Mouse (Mus musculus) liver, embryonic 13.5 days (tissue): ENCODE measurements around the gene Plekhm3. TPM values are rescaled to one million over a fixed set of nuclear protein-coding genes. Genes with fewer than 3 reads are reported as not detected.

Experiments used
- ATAC-seq: fragments of 200-750 bp; cut with Nextera tagmentation; 2 replicates; pipeline ENCODE4 v1.8.0; 2017; ENCODE audit warnings: low read depth, mild to moderate bottlenecking, moderate number of reproducible peaks, moderate library complexity
- DNase-seq: peaks from one replicate; pipeline ENCODE4 v3.0.0; 2022
- H3K27ac ChIP-seq: fragments of 300-500 bp; sonication (generic); 2 replicates; pipeline ENCODE4 v1.5.1; 2015; ENCODE audit warnings: moderate library complexity, mild to moderate bottlenecking, inconsistent platforms
- H3K27me3 ChIP-seq: fragments of 300-500 bp; sonication (generic); 2 replicates; pipeline ENCODE4 v1.6.1; 2015; ENCODE audit warnings: mild to moderate bottlenecking, inconsistent platforms
- H3K36me3 ChIP-seq: fragments of 300-500 bp; sonication (generic); 2 replicates; pipeline ENCODE4 v1.6.1; 2015; ENCODE audit warnings: mild to moderate bottlenecking, inconsistent platforms
- H3K4me1 ChIP-seq: fragments of 300-500 bp; sonication (generic); replicated peaks from 2 replicates; pipeline ENCODE4 v1.6.1; 2015; ENCODE audit warnings: inconsistent platforms
- H3K4me2 ChIP-seq: fragments of 300-500 bp; sonication (generic); 2 replicates; pipeline ENCODE4 v1.6.1; 2015; ENCODE audit warnings: inconsistent platforms, mild to moderate bottlenecking, moderate library complexity
- H3K4me3 ChIP-seq: fragments of 300-500 bp; sonication (generic); replicated peaks from 2 replicates; pipeline ENCODE4 v1.5.1; 2015; ENCODE audit warnings: mild to moderate bottlenecking, inconsistent platforms
- H3K9ac ChIP-seq: fragments of 300-500 bp; sonication (generic); 2 replicates; pipeline ENCODE4 v1.6.1; 2015; ENCODE audit warnings: mild to moderate bottlenecking, inconsistent platforms
- H3K9me3 ChIP-seq: fragments of 300-500 bp; sonication (generic); replicated peaks from 2 replicates; pipeline ENCODE4 v1.6.1; 2016; ENCODE audit warnings: inconsistent platforms
- WGBS: fragments of 180-500 bp; shearing (Covaris S2); methylation state at CpG from one replicate; pipeline ENCODE4 v1.1.7; 2015; ENCODE audit not compliant: insufficient replicate concordance; 5-methylcytosine and 5-hydroxymethylcytosine counted together
- polyA plus RNA-seq: library from polyadenylated mRNA; unstranded; fragments of >200 nt; fragmentation: Nextera tagmentation; extraction: Ambion mirVana; gene quantifications from 2 replicates; pipeline ENCODE4 v1.2.1, GENCODE M21; 2015

The Plekhm3 gene
- polyA plus RNA-seq, 1 experiment from 2014 or later = 2.0 TPM

GRCm38 (mm10) chr1:64927437-64928274, 29.0 kb downstream of the Plekhm3 start:
- Histone ChIP-seq H3K27me3 (no peaks in the 10 kb centered on the region), H3K4me3 (no peak overlapping the region), H3K9me3 (no peaks in the 10 kb centered on the region), H3K4me2 (no peak overlapping the region), H3K27ac (no peak overlapping the region), H3K4me1 (no peaks in the 10 kb centered on the region), H3K9ac (no peak overlapping the region), H3K36me3 (no peaks in the 10 kb centered on the region)
- 49% methylated on average over 15 of the region's 15 CpGs for WGBS
- ATAC-seq (no peak), DNase-seq (no peak)

GRCm38 (mm10) chr1:64925594-64925993, 31.0 kb downstream of the Plekhm3 start:
- 49% methylated on average over 3 of the region's 3 CpGs for WGBS
- no peak for ATAC-seq

GRCm38 (mm10) chr1:64924283-64924682, 32.3 kb downstream of the Plekhm3 start:
- 0 out of 2 replicates have a peak, but pooled peaks cover 5% of the 10 kb centered on the region for H3K36me3 ChIP-seq
- ATAC-seq (no peak), DNase-seq (no peak)
- no peak overlapping the region for H3K4me3 ChIP-seq
- no peaks in the 10 kb centered on the region for H3K27me3 ChIP-seq
- H3K9me3 ChIP-seq = no peaks in the 10 kb centered on the region
- H3K4me2 ChIP-seq = no peak overlapping the region
- 76% methylated on average over 12 of the region's 12 CpGs for WGBS
- no peaks in the 10 kb centered on the region for H3K4me1 ChIP-seq
- no peak overlapping the region for H3K9ac ChIP-seq
- H3K27ac ChIP-seq = no peak overlapping the region

More at GRCm38 (mm10) chr1:64925594-64925993, 31.0 kb downstream of the Plekhm3 start:
- H3K9me3 ChIP-seq = no peaks in the 10 kb centered on the region
- DNase-seq = no peak
- H3K27me3 ChIP-seq = no peaks in the 10 kb centered on the region
- no peak overlapping the region for H3K4me2 ChIP-seq
- no peak overlapping the region for H3K4me3 ChIP-seq
- no peak overlapping the region for H3K9ac ChIP-seq
- H3K27ac ChIP-seq = no peak overlapping the region
- H3K36me3 ChIP-seq = 0 out of 2 replicates have a peak, but pooled peaks cover 5% of the 10 kb centered on the region
- H3K4me1 ChIP-seq = no peaks in the 10 kb centered on the region

DNA sequence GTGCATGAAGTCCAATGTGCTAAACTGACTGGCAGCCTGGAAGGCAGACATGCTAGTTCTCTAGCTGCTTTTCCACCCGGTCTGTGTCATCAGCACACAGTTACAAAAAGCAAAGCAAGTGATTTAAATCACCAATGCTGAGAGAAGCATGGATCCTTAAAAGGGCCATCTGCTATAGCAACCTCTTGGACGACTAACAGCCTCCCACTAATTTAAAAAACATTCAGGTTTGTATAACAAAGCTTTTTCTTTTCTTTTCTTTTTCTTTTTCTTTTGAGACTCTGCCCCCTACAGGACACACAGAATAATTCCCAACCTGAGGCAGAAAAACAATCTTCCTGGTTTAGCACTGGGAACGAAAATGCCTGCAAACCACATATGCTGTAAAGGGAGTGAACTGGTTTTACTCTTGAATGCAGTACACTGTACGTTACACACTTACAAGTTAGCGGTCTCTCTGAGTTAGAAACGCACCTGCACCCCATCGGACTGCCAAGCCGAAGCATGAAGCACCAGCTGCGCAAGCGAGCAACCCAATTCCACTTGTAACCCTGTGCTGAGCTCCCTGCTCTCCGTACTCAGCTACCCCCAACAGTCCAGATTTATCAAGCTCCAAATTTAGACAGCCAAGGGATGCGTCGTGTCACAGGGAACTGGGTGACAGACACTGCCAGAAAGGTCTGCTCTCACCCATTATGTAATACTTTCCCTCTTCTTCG, 37.7 kb downstream of the Plekhm3 start:
- Histone ChIP-seq H3K4me2 (no peak overlapping the region), H3K36me3 (0 out of 2 replicates have a peak, but pooled peaks cover 5% of the 10 kb centered on the region), H3K27me3 (no peaks in the 10 kb centered on the region), H3K9ac (no peak overlapping the region), H3K4me3 (no peak overlapping the region), H3K9me3 (no peaks in the 10 kb centered on the region), H3K27ac (no peak overlapping the region), H3K4me1 (no peaks in the 10 kb centered on the region)
- ATAC-seq (no peak), DNase-seq (no peak)
- 55% methylated on average over 14 of the region's 14 CpGs for WGBS

DNA sequence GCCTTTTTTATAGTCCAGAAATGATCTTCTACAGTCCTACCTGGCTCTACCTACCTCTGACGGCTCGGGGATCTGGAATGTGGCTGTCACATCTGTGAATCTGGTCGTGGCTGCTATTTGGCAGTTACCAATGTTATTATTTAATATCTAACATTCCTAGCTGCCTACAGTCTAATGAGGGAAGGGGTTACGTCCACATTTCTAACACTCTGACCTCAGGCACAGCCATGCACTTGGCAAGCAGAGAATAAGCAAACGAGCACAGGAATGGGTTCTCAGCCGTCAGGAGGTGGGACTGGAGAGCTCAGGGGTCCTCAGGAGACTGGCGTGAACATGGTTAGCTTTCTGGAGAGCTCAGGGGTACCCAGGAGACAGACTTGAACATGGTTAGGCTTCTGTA, 38.7 kb downstream of the Plekhm3 start:
- DNase-seq (no peak), ATAC-seq (no peak)
- H3K4me3 ChIP-seq = no peak overlapping the region
- WGBS = 73% methylated on average over 7 of the region's 7 CpGs
- H3K36me3 ChIP-seq = 0 out of 2 replicates have a peak, but pooled peaks cover 5% of the 10 kb centered on the region
- no peaks in the 10 kb centered on the region for H3K27me3 ChIP-seq
- H3K9ac ChIP-seq = no peak overlapping the region
- no peaks in the 10 kb centered on the region for H3K9me3 ChIP-seq
- H3K27ac ChIP-seq = no peak overlapping the region
- H3K4me2 ChIP-seq = no peak overlapping the region
- no peaks in the 10 kb centered on the region for H3K4me1 ChIP-seq

GRCm38 (mm10) chr1:64916884-64917507, 39.6 kb downstream of the Plekhm3 start:
- no peak for ATAC-seq
- no peaks in the 10 kb centered on the region for H3K9me3 ChIP-seq
- DNase-seq = no peak
- no peak overlapping the region for H3K4me2 ChIP-seq
- 66% methylated on average over 5 of the region's 5 CpGs for WGBS
- H3K4me3 ChIP-seq = no peak overlapping the region
- 0 out of 2 replicates have a peak, but pooled peaks cover 5% of the 10 kb centered on the region for H3K36me3 ChIP-seq
- no peak overlapping the region for H3K27ac ChIP-seq
- no peaks in the 10 kb centered on the region for H3K4me1 ChIP-seq
- no peak overlapping the region for H3K9ac ChIP-seq
- no peaks in the 10 kb centered on the region for H3K27me3 ChIP-seq

- Histone ChIP-seq H3K4me2 (no peak overlapping the region), H3K4me1 (no peaks in the 10 kb centered on the region), H3K27ac (no peak overlapping the region), H3K4me3 (no peak overlapping the region), H3K27me3 (no peaks in the 10 kb centered on the region), H3K36me3 (no peaks in the 10 kb centered on the region), H3K9me3 (no peaks in the 10 kb centered on the region), H3K9ac (no peak overlapping the region)
- WGBS = 66% methylated on average over 3 of the region's 3 CpGs
- no peak for ATAC-seq
- no peak for DNase-seq
Observed at GRCm38 (mm10) chr1:64914356-64914755, 42.3 kb downstream of the Plekhm3 start.

DNA sequence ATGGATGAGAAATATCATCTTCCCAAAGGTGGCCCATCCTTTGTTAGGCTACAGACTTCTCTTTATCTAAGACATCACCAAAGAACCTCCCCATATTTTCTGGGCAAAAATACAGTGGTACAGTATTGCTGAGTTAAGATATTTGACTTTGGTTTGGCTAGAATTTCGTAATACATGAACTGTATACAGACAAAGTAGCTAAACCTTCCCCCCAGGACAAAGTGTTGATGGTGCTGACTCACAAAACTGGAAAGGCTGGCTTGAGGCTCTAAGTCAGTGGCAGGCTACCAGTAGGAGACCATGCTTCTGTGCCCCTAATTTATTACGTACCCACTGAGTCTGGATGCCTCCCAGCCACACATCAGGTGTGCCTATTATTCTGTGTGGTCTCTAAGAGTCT, 48.9 kb downstream of the Plekhm3 start:
- ATAC-seq = no peak

DNA sequence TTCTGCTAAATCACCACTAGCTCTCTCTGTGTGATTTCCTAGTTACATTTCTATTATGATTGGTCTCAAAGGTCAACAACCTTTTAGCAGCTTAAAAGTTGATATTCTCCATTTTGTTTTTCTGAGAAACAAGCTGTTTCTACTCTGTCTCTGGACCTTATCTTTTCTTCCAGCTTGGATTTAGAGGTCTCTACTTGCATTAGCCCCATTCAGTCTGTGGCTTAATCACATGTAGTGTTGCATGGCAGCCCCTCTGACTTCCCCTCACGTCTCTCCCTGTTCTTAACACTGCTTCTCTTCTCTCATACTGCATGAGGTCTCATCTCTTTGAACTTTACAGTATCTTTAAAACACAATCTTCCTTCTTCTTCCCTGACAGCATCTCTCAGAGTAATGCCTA, 50.4 kb downstream of the Plekhm3 start:
- H3K9me3 ChIP-seq = no peaks in the 10 kb centered on the region
- DNase-seq (no peak), ATAC-seq (no peak)
- H3K27me3 ChIP-seq = no peaks in the 10 kb centered on the region
- no peaks in the 10 kb centered on the region for H3K36me3 ChIP-seq
- WGBS = 16% methylated on average over 1 of the region's 1 CpGs
- H3K4me2 ChIP-seq = no peak overlapping the region
- H3K4me1 ChIP-seq = peaks cover 7% of the 10 kb centered on the region; the same call in 1 of the 2 replicates
- H3K27ac ChIP-seq = no peak overlapping the region
- no peak overlapping the region for H3K9ac ChIP-seq
- no peak overlapping the region for H3K4me3 ChIP-seq

More for the DNA sequence above, 48.9 kb downstream of the Plekhm3 start:
- no peaks in the 10 kb centered on the region for H3K27me3 ChIP-seq
- no peak overlapping the region for H3K9ac ChIP-seq
- 69% methylated on average over 2 of the region's 2 CpGs for WGBS
- no peaks in the 10 kb centered on the region for H3K36me3 ChIP-seq
- H3K27ac ChIP-seq = no peak overlapping the region
- H3K9me3 ChIP-seq = no peaks in the 10 kb centered on the region
- DNase-seq = no peak
- H3K4me1 ChIP-seq = peaks cover 7% of the 10 kb centered on the region; the same call in 1 of the 2 replicates
- H3K4me2 ChIP-seq = no peak overlapping the region
- no peak overlapping the region for H3K4me3 ChIP-seq

GRCm38 (mm10) chr1:64903415-64903814, 53.2 kb downstream of the Plekhm3 start:
- DNase-seq = no peak

DNA sequence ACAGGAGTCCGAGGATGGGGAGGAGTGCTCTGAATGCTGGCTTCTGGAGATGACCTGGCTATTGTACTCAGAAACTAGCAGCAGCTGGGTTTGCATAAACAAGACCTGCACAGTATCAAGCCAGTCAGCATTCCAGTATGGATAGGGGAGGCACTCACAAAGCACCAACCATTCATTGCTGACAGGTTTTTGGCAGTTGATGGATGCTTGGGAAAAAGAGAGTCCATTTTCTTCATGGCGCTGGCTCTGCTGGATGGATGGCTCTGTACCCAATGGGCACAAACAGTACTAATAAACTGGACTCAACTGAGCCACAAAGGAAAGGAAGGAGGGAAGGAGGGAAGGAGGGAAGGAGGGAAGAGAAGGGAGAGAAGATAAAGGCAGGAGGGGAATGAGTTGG, 53.8 kb downstream of the Plekhm3 start:
- no peak overlapping the region for H3K4me2 ChIP-seq
- DNase-seq (no peak), ATAC-seq (no peak)
- H3K9ac ChIP-seq = no peak overlapping the region
- H3K27ac ChIP-seq = no peak overlapping the region
- H3K9me3 ChIP-seq = no peaks in the 10 kb centered on the region
- H3K36me3 ChIP-seq = no peaks in the 10 kb centered on the region
- 67% methylated on average over 2 of the region's 2 CpGs for WGBS
- H3K4me1 ChIP-seq = peaks cover 7% of the 10 kb centered on the region; the same call in 1 of the 2 replicates
- H3K27me3 ChIP-seq = no peaks in the 10 kb centered on the region
- no peak overlapping the region for H3K4me3 ChIP-seq

More at GRCm38 (mm10) chr1:64903415-64903814, 53.2 kb downstream of the Plekhm3 start:
- H3K9ac ChIP-seq = no peak overlapping the region
- 75% methylated on average over 4 of the region's 4 CpGs for WGBS
- H3K9me3 ChIP-seq = no peaks in the 10 kb centered on the region
- ATAC-seq = no peak
- no peaks in the 10 kb centered on the region for H3K36me3 ChIP-seq
- peaks cover 7% of the 10 kb centered on the region; the same call in 1 of the 2 replicates for H3K4me1 ChIP-seq
- H3K27me3 ChIP-seq = no peaks in the 10 kb centered on the region
- H3K4me2 ChIP-seq = no peak overlapping the region
- no peak overlapping the region for H3K4me3 ChIP-seq
- H3K27ac ChIP-seq = no peak overlapping the region
